8 mouse cellular contexts compared by ENCODE assay signal in genomic region chr2:32587731-32588321, GRCm38 (mm10). TPM values are rescaled to one million over a fixed set of nuclear protein-coding genes. Genes with fewer than 3 reads are reported as not detected.
DNase-seq lines count a peak whose midpoint lies in the region; ATAC-seq and TF ChIP-seq lines count a peak whose summit lies in the region.

No protein-coding gene starts in this region.

- no peaks in the 10 kb centered on the region for H3K9me3 ChIP-seq in hindbrain, postnatal 0 days (ENCODE audit: low read length)
- H3K9me3 ChIP-seq in lung, postnatal 0 days (ENCODE audit: low read length) = no peaks in the 10 kb centered on the region

- peak overlapping the region; percentile 61 for H3K4me2 ChIP-seq in hindbrain, postnatal 0 days (ENCODE audit: low read depth, low read length)
- peak overlapping the region; percentile 68 for H3K4me2 ChIP-seq in lung, postnatal 0 days (replicated peaks; ENCODE audit: low read depth, low read length)

- peaks cover 20% of the 10 kb centered on the region for H3K4me1 ChIP-seq in hindbrain, postnatal 0 days (ENCODE audit: insufficient read depth, low read length)
- H3K4me1 ChIP-seq in lung, postnatal 0 days (ENCODE audit: insufficient read depth, low read depth, low read length) = peaks cover 15% of the 10 kb centered on the region

- TF ChIP-seq EP300 in lung, postnatal 0 days (IDR thresholded peaks at IDR 0.05) = peak; percentile 47; the same call in 1 of the 2 replicates

- peak overlapping the region; percentile 51; the same call in 1 of the 2 replicates for H3K27ac ChIP-seq in hindbrain, postnatal 0 days
- peak overlapping the region; percentile 71 for H3K27ac ChIP-seq in lung, postnatal 0 days (ENCODE audit: low read length)

- no peak for ATAC-seq in hindbrain, postnatal 0 days
- peak; percentile 38 for ATAC-seq in lung, postnatal 0 days

- no peaks in the 10 kb centered on the region for H3K27me3 ChIP-seq in hindbrain, postnatal 0 days (ENCODE audit: insufficient read depth, low read length)
- H3K27me3 ChIP-seq in lung, postnatal 0 days (replicated peaks; ENCODE audit: insufficient read depth, low read length) = no peaks in the 10 kb centered on the region

- no peaks in the 10 kb centered on the region for H3K36me3 ChIP-seq in hindbrain, postnatal 0 days (ENCODE audit: insufficient read depth, low read length)
- H3K36me3 ChIP-seq in lung, postnatal 0 days (ENCODE audit: insufficient read depth, low read length) = no peaks in the 10 kb centered on the region

- TF ChIP-seq CTCF in hindbrain, postnatal 0 days (IDR thresholded peaks at IDR 0.05; ENCODE audit: low read depth) = no peak
- TF ChIP-seq CTCF in lung, postnatal 0 days (IDR thresholded peaks at IDR 0.05) = no peak

- H3K4me3 ChIP-seq in hindbrain, postnatal 0 days (ENCODE audit: low read length) = peak overlapping the region; percentile 52
- H3K4me3 ChIP-seq in lung, postnatal 0 days (ENCODE audit: low read depth, low read length) = peak overlapping the region; percentile 53

- peak; percentile 92 for DNase-seq in A20 (ENCODE audit: low read depth, low spot score)
- peak; percentile 64 for DNase-seq in MEL-GATA-1-ER (ENCODE audit: extremely low read depth, low read depth)
- DNase-seq in gastrocnemius, postnatal 10 days = peak; percentile 31
- no peak for DNase-seq in hindbrain, postnatal 0 days (ENCODE audit: low spot score)
- DNase-seq in lung, postnatal 0 days (ENCODE audit: low spot score) = peak; percentile 75
- peak; percentile 46 to 54 for DNase-seq in spleen, adult 18-20 months
- no peak for DNase-seq in urinary bladder, postnatal 10 days (ENCODE audit: low spot score)
- DNase-seq in right cerebral cortex, adult 2 months (ENCODE audit: low spot score in 2 of 2) = no peak

- peak overlapping the region; percentile 60 for H3K9ac ChIP-seq in hindbrain, postnatal 0 days (replicated peaks; ENCODE audit: low read length)
- peak overlapping the region; percentile 61 for H3K9ac ChIP-seq in lung, postnatal 0 days (replicated peaks; ENCODE audit: low read depth)

- WGBS in hindbrain, postnatal 0 days = 47% methylated on average over 9 of the region's 9 CpGs
- WGBS in lung, postnatal 0 days = 18% methylated on average over 9 of the region's 9 CpGs

RNA-seq across cellular contexts. Expression of gene St6galnac4, which starts 0.9 kb away (rescaled TPM):
- total RNA-seq in gastrocnemius, postnatal 10 days (2021) = 10 to 100 TPM; 31.7 to 42.6 TPM
- total RNA-seq in hindbrain, postnatal 0 days (2014; rRNA removed) = 66.9 and 75.7 TPM in 2 replicates
- polyA plus RNA-seq in hindbrain, postnatal 0 days (2015; fragmentation: Nextera tagmentation; extraction: Ambion mirVana) = 45.6 and 47.5 TPM in 2 replicates
- polyA plus RNA-seq in lung, postnatal 0 days (2015; fragmentation: Nextera tagmentation; extraction: Ambion mirVana) = 32.0 and 38.9 TPM in 2 replicates

RNA-seq across cellular contexts. Expression of gene St6galnac6, which starts 11.7 kb away (rescaled TPM):
- total RNA-seq in gastrocnemius, postnatal 10 days (2021) = 10 to 100 TPM; 59.7 to 66.0 TPM
- 87.0 and 114 TPM in 2 replicates for total RNA-seq in hindbrain, postnatal 0 days (2014; rRNA removed)
- 39.5 and 40.9 TPM in 2 replicates for polyA plus RNA-seq in hindbrain, postnatal 0 days (2015; fragmentation: Nextera tagmentation; extraction: Ambion mirVana)
- polyA plus RNA-seq in lung, postnatal 0 days (2015; fragmentation: Nextera tagmentation; extraction: Ambion mirVana) = 13.4 and 14.4 TPM in 2 replicates

RNA-seq across cellular contexts. Expression of gene 9430097D07Rik, which starts 12.3 kb away (rescaled TPM):
- not detected for total RNA-seq in gastrocnemius, postnatal 10 days (2021)
- total RNA-seq in hindbrain, postnatal 0 days (2014; rRNA removed) = 0.21 and 0.83 TPM in 2 replicates
- polyA plus RNA-seq in hindbrain, postnatal 0 days (2015; fragmentation: Nextera tagmentation; extraction: Ambion mirVana) = 0.73 and 0.76 TPM in 2 replicates
- not detected in 2 replicates for polyA plus RNA-seq in lung, postnatal 0 days (2015; fragmentation: Nextera tagmentation; extraction: Ambion mirVana)

RNA-seq across cellular contexts. Expression of gene Pip5kl1, which starts 13.2 kb away (rescaled TPM):
- total RNA-seq in gastrocnemius, postnatal 10 days (2021) = not detected
- total RNA-seq in hindbrain, postnatal 0 days (2014; rRNA removed) = 15.1 and 35.0 TPM in 2 replicates
- 16.7 and 19.1 TPM in 2 replicates for polyA plus RNA-seq in hindbrain, postnatal 0 days (2015; fragmentation: Nextera tagmentation; extraction: Ambion mirVana)
- polyA plus RNA-seq in lung, postnatal 0 days (2015; fragmentation: Nextera tagmentation; extraction: Ambion mirVana) = not detected in 2 replicates

RNA-seq across cellular contexts. Expression of gene Dpm2, which starts 17.2 kb away (rescaled TPM):
- 10 to 100 TPM; 19.6 to 25.7 TPM for total RNA-seq in gastrocnemius, postnatal 10 days (2021)
- 64.1 and 70.8 TPM in 2 replicates for total RNA-seq in hindbrain, postnatal 0 days (2014; rRNA removed)
- 139 and 146 TPM in 2 replicates for polyA plus RNA-seq in hindbrain, postnatal 0 days (2015; fragmentation: Nextera tagmentation; extraction: Ambion mirVana)
- 103 and 112 TPM in 2 replicates for polyA plus RNA-seq in lung, postnatal 0 days (2015; fragmentation: Nextera tagmentation; extraction: Ambion mirVana)

Comparison
In these comparisons a context has a peak if more than half of its experiments do, and no peak if none do; other contexts are left out.
1. DNase-seq: peak in A20 (single experiment), MEL-GATA-1-ER (single experiment), gastrocnemius, postnatal 10 days (single experiment), lung, postnatal 0 days (single experiment) and spleen, adult 18-20 months (2 of 2); none in hindbrain, postnatal 0 days (single experiment), urinary bladder, postnatal 10 days (single experiment) and right cerebral cortex, adult 2 months (0 of 2).